Mouse (Mus musculus): Measurements from ENCODE around the gene Tmem106b. TPM values are rescaled to one million over a fixed set of nuclear protein-coding genes. Genes with fewer than 3 reads are reported as not detected.

Gene Tmem106b
- total RNA-seq (2017) = 42.0 to 68.4 TPM (median 46.9 TPM) in 3 replicates

DNA sequence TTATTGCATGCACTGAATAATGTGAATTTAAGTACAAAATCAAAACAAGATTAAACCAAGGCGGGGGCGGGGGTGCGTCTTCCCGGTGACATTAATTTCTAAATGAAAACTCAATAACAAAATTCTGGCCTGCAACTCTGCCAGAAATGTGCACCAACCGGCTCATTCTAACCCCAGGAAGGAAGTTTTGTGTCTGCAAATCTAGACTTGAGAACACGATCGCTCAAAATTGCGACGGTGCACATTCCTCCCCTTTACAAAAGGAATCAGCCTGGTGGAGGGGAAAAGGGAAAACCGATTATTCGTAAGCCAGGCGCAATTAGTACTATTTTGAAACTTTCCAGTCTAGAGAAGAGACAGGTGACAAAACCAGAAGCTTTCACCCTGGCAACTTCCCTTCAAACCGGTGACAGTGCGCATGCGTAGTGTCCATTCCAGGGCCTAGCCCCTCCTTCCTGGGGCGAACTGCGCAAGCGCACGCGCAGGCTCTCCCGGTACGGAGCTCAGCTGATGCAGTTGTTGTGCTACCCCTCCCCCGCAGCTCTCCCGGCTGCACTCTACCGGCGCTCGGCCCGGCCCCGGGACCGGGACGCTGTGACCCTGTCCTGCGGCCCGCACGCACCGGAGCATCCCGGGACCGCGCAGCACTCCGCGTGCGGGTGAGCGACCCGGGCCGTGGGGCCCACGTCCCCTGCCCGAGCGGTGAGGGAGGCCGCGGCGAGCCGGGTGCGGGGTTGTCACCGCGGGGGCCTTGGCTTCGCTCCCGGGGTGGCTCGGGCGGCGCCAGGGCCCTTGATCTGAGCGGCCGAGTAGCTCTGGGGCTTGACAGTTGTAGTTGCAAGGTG is at the start of gene Tmem106b:
Gene Tmem106b, plus strand, starts transcription at position 458 of the 845 bp plus-strand sequence.
- ATAC-seq (replicated peaks; ENCODE audit: insufficient number of reproducible peaks, low FRiP score, low TSS enrichment, poor library complexity, severe bottlenecking) = peak; percentile 98

DNA sequence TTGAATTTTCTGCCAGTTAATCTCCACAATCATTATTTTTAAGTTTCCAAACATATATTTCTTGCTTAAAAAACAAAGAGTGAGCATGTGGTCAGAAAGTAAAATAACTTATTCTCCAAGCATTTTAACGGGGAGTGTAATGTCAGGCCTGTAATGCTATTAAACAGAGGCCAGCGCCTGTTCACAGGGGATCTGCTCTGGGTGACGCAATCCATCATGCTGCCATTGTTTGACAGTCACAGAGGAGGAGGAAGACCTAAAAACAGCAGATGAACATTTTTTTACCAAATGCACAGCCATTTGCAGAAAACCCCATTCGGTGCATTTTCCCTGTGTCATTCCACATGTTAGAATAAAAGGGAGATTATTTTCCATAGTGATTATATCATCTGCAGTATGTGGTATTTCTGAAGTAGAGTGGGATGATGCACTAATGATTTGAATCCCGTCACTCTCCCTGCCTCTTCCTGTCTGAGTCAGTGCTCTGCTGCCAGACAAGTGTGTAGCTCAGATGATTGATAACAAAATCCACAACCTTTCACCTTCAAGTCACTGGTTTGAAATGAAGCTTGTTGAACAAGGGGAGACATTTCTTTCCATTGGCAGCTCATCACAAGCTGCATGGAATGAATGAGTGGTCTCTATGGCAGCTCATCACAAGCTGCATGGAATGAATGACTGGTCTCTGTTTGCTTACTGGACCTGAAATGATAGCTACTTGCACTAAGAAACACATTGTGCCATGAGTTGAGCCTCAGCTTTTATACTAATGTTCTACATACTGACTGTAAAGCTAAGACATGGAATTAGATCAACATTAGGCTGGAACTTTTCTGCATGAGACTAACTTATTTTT is 48.1 kb upstream of the Tmem106b start:
- ATAC-seq (replicated peaks; ENCODE audit: insufficient number of reproducible peaks, low FRiP score, low TSS enrichment, poor library complexity, severe bottlenecking) = no peak

DNA sequence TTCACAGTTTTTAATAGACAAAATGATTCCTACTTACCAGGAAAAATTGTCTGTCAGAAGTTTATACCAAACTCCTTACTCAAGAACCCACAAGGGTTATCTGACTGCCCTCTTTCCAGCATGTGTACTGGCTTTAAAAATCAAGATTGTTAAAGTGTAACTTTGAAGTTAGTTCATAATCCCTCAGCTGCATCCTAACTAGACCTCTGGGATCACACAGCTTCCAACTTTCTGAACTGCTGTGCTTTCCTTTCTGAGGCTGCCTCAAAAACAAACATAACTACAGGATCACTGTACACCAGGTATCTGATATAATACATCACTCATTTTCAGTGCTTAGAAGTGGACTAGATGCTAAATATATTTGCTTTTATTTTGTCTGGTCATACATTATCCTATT is 39.0 kb upstream of the Tmem106b start:
- ATAC-seq (replicated peaks; ENCODE audit: insufficient number of reproducible peaks, low FRiP score, low TSS enrichment, poor library complexity, severe bottlenecking) = no peak

GRCm38 (mm10) chr6:13030961-13031360 is 38.6 kb upstream of the Tmem106b start:
- no peak for ATAC-seq (replicated peaks; ENCODE audit: insufficient number of reproducible peaks, low FRiP score, low TSS enrichment, poor library complexity, severe bottlenecking)

DNA sequence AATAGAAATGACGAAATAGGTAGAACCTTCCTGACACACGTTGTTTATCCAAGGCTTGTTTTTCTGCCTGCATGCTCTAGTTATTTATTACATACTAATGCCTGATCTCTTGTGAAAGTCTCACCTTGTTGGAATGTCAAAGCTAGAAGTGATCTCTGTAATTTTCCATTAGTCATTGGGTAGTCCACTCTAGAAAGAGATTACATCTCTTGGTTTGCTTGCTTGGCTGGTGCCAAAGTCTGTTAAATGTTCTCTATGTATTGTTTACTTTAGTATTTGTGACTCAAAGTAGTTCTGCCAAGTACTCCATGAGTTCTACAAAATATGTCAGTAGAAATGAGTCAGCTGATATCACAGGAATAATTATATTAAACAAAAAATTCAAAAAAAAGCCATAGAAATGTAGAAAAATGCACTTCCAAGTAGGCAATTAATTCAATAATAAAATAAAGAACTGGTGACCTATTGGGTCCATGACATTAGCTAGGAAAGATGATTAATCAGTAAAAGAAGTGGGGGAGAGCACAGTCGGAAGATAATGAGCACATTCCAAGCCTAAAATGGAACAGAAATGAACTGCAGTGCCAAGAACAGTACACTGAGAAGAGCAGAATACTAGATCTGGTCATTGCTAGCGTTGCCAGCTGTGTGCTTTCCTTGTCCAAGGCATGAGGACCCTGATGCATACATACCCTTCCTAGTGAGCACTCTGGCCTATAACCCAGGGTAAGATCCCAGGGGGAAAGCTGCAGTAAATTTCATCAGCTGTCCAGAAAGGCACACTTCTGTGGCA is 17.0 kb upstream of the Tmem106b start:
- no peak for ATAC-seq (replicated peaks; ENCODE audit: insufficient number of reproducible peaks, low FRiP score, low TSS enrichment, poor library complexity, severe bottlenecking)

DNA sequence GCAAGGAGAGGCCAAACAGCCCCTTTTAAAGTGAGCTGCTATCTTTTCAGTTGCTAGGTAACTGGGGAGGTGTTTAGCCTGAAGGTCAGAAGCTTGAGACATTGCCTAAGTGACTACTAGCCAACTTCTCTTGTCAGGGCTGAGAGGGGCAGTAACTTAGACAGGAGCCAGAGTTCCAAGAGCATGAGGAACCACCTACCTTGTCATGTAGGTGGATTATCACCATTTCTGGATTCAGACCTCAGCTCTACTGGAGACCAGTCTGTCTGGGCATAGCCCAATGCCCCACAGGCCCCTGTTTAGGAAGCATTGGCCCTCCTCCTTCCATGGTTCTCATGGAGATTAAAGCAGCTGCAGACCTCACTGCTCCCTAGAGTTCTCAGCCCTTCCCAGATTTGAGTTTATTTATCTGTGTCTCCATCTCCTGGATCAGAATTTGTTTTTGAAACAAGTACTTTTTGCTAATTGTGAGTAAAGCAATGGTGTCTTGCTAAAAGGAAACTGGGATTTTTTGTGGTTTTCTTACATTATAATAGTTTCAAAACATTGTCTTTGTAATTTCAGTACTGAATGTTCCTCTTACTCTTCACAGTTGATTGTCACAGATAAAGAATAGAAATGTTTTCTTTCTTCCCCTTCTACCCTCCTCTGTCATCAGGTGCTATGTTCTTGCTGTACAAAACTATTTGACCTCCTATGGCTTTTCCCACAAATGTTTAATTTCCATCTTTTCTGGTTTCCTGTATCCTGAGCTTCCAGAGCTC is 8.1 kb upstream of the Tmem106b start:
- no peak for ATAC-seq (replicated peaks; ENCODE audit: insufficient number of reproducible peaks, low FRiP score, low TSS enrichment, poor library complexity, severe bottlenecking)

DNA sequence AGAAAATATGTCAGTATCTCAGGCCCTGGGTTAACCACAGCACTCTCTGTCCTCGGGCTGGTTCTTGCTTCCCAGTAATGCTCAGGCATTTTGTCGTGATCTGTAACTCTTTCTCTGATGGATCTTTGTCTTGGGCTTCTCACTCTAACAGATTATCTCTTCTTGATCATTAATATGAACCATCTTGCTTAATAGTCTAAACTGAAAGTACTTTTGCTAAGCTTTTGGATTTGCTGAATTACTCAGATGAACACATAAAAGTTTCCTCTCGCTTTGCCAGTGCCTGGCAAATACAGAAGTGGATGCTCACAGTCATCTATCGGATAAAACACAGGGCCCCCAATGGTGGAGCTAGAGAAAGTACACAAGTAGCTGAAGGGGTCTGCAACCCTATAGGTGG is 7.5 kb upstream of the Tmem106b start:
- ATAC-seq (replicated peaks; ENCODE audit: insufficient number of reproducible peaks, low FRiP score, low TSS enrichment, poor library complexity, severe bottlenecking) = no peak

GRCm38 (mm10) chr6:13062691-13063255 is 6.8 kb upstream of the Tmem106b start:
- no peak for ATAC-seq (replicated peaks; ENCODE audit: insufficient number of reproducible peaks, low FRiP score, low TSS enrichment, poor library complexity, severe bottlenecking)

GRCm38 (mm10) chr6:13070147-13070425 is 527 bp downstream of the Tmem106b start:
- ATAC-seq (replicated peaks; ENCODE audit: insufficient number of reproducible peaks, low FRiP score, low TSS enrichment, poor library complexity, severe bottlenecking) = no peak

- ATAC-seq (replicated peaks; ENCODE audit: insufficient number of reproducible peaks, low FRiP score, low TSS enrichment, poor library complexity, severe bottlenecking) = no peak
These were observed 926 bp downstream of the Tmem106b start for GRCm38 (mm10) chr6:13070485-13070884.

DNA sequence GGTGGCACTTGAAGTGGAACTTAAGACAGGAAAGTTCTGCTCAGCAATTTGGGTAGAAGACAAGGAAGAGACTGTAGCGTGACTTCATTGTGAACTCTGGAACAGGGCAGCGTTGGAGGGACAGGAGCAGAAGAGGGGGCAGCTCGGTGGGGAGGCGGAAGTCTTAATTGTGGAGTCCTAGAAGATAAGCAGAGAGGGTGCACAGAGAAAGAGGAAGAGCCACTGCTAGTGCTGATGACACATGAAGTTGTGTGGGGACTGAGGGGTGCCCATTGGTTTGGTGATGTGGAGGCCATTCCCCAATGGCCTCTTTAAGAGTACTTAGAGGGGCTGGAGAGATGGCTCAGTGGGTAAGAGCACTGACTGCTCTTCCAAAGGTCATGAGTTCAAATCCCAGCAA is 3.5 kb downstream of the Tmem106b start:
- no peak for ATAC-seq (replicated peaks; ENCODE audit: insufficient number of reproducible peaks, low FRiP score, low TSS enrichment, poor library complexity, severe bottlenecking)

GRCm38 (mm10) chr6:13073876-13074275 is 4.3 kb downstream of the Tmem106b start:
- ATAC-seq (replicated peaks; ENCODE audit: insufficient number of reproducible peaks, low FRiP score, low TSS enrichment, poor library complexity, severe bottlenecking) = no peak

DNA sequence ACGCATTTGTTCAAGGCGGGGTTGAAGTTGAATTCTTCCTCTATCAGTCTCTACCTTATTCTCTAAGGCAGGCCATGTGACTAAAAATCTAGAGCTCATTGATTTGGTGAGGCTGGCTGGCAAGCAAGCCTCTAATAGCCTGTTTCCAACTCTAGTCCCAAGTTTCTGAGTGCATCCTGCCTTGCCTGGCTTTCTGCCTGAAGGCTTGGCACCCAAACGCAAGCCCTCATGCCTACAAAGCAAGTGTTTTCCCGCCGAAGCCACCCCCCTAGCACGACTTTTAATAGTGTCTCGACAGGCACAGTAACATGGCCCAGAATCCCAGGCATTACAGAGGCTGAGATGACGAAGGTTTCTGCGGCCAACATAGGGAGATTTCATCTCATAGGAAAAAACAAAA is 13.3 kb downstream of the Tmem106b start:
- ATAC-seq (replicated peaks; ENCODE audit: insufficient number of reproducible peaks, low FRiP score, low TSS enrichment, poor library complexity, severe bottlenecking) = no peak

GRCm38 (mm10) chr6:13096656-13097435 is 27.3 kb downstream of the Tmem106b start:
- no peak for ATAC-seq (replicated peaks; ENCODE audit: insufficient number of reproducible peaks, low FRiP score, low TSS enrichment, poor library complexity, severe bottlenecking)

GRCm38 (mm10) chr6:13100137-13100536 is 30.6 kb downstream of the Tmem106b start:
- ATAC-seq (replicated peaks; ENCODE audit: insufficient number of reproducible peaks, low FRiP score, low TSS enrichment, poor library complexity, severe bottlenecking) = no peak

DNA sequence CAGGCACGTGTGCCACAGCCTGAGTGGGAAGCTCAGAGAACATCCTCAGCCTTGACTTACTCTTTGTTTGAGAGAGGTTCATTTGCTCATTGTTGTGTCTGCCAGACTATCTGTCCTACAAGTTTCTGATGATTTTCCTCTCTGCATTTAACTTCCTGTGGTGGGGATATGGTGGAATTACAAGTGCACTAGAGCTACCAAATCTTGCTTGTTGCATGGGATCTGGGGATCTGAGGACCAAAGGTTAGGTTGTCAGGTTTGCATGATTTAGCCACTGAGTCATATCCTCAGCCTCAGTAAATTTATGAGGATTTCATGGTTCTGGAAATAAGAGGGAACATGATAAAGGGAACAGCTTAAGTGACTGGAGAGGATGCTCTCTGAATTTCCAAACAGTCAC is 39.1 kb downstream of the Tmem106b start:
- no peak for ATAC-seq (replicated peaks; ENCODE audit: insufficient number of reproducible peaks, low FRiP score, low TSS enrichment, poor library complexity, severe bottlenecking)

DNA sequence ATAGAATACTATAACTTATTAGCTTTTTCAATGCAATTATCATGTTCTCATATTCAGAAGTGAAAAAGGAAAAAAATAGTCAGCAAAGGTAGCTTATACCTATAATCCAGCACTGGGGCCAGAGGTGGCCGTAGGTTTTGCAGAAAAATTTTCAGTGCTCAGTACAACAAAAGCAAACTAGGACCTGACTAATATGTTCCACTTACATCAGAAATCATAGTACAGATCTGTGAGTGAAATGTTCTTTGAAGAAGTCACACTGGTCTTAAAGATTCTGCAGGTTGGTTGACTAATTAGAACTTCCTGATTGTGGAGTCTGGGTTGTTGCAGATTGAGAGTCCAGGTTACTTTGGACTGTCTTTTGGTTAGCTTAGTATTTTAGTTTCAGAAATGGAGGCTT is 67.7 kb downstream of the Tmem106b start:
- ATAC-seq (replicated peaks; ENCODE audit: insufficient number of reproducible peaks, low FRiP score, low TSS enrichment, poor library complexity, severe bottlenecking) = no peak

Data from monocyte, adult 5-6 weeks (primary cell).